Comparison of ENCODE assay signal across 8 mouse cellular contexts in the genomic region with DNA sequence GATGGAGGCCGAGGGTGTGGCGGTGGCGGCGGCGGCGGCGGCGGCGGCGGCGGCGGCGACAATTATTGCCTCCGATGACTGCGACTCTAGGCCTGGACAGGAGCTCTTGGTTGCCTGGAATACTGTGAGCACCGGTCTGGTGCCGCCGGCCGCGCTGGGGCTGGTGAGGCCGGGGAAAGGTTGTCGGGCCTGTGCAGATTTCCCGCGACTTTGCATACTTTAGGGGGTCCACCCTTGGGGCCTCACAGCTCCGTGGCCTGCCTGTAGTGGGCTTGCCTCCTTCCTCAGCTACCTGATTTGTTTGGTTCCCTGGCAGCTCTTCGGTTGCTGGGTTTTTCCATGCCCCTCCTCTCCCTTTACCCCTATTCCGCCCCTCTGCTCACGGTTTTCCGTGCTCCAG. TPM values are rescaled to one million over a fixed set of nuclear protein-coding genes. Genes with fewer than 3 reads are reported as not detected.
DNase-seq lines count a peak whose midpoint lies in the region; ATAC-seq and TF ChIP-seq lines count a peak whose summit lies in the region.

No protein-coding gene starts in this region.

- H3K27ac ChIP-seq in kidney, postnatal 0 days, result peak overlapping the region; percentile 51
- no peak overlapping the region; the same call in 1 of the 2 replicates for H3K27ac ChIP-seq in embryonic facial prominence, embryonic 11.5 days (replicated peaks; ENCODE audit: low read depth, low read length)
- peak overlapping the region; percentile 70 for H3K27ac ChIP-seq in hindbrain, embryonic 16.5 days (ENCODE audit: low read depth, low read length)
- peak overlapping the region; percentile 73 for H3K27ac ChIP-seq in midbrain, embryonic 16.5 days (ENCODE audit: low read length)

- H3K4me3 ChIP-seq in kidney, postnatal 0 days (replicated peaks; ENCODE audit: low read depth, low read length), result peak overlapping the region; percentile 59
- peak overlapping the region; percentile 94 for H3K4me3 ChIP-seq in embryonic facial prominence, embryonic 11.5 days (ENCODE audit: low read depth, low read length)
- peak overlapping the region; percentile 83 for H3K4me3 ChIP-seq in hindbrain, embryonic 16.5 days (ENCODE audit: low read length)
- peak overlapping the region; percentile 89 for H3K4me3 ChIP-seq in midbrain, embryonic 16.5 days (ENCODE audit: low read depth, low read length)

- peaks cover 54% of the 10 kb centered on the region for H3K36me3 ChIP-seq in kidney, postnatal 0 days (ENCODE audit: insufficient read depth, low read length)
- H3K36me3 ChIP-seq in embryonic facial prominence, embryonic 11.5 days (replicated peaks; ENCODE audit: control insufficient read depth, insufficient read depth, low read depth, low read length), result peaks cover 7% of the 10 kb centered on the region
- peaks cover 32% of the 10 kb centered on the region for H3K36me3 ChIP-seq in hindbrain, embryonic 16.5 days (ENCODE audit: control insufficient read depth, insufficient read depth, low read length)
- peaks cover 23% of the 10 kb centered on the region for H3K36me3 ChIP-seq in midbrain, embryonic 16.5 days (ENCODE audit: control insufficient read depth, insufficient read depth, low read length)

- H3K27me3 ChIP-seq in kidney, postnatal 0 days (ENCODE audit: insufficient read depth, low read length), result no peaks in the 10 kb centered on the region
- H3K27me3 ChIP-seq in embryonic facial prominence, embryonic 11.5 days (ENCODE audit: control insufficient read depth, insufficient read depth, low read length), result no peaks in the 10 kb centered on the region
- H3K27me3 ChIP-seq in hindbrain, embryonic 16.5 days (replicated peaks; ENCODE audit: control insufficient read depth, insufficient read depth, low read length), result no peaks in the 10 kb centered on the region
- H3K27me3 ChIP-seq in midbrain, embryonic 16.5 days (ENCODE audit: control insufficient read depth, insufficient read depth, low read depth, low read length), result no peaks in the 10 kb centered on the region

- no peak for DNase-seq in kidney, postnatal 0 days (ENCODE audit: low spot score)
- DNase-seq in kidney, postnatal 14 days, result no peak
- DNase-seq in embryonic facial prominence, embryonic 11.5 days (ENCODE audit: low spot score), result no peak
- no peak for DNase-seq in adrenal gland, adult 8-10 months
- no peak for DNase-seq in layer of hippocampus, adult 9-10 months (ENCODE audit: low spot score)
- no peak for DNase-seq in kidney, postnatal 36 days

- WGBS in kidney, postnatal 0 days, result under 1% methylated on average over 29 of the region's 29 CpGs
- under 1% methylated on average over 29 of the region's 29 CpGs for WGBS in embryonic facial prominence, embryonic 11.5 days
- under 1% methylated on average over 29 of the region's 29 CpGs for WGBS in hindbrain, embryonic 16.5 days
- WGBS in midbrain, embryonic 16.5 days, result under 1% methylated on average over 29 of the region's 29 CpGs

- peaks cover 19% of the 10 kb centered on the region for H3K4me1 ChIP-seq in kidney, postnatal 0 days (replicated peaks; ENCODE audit: insufficient read depth, low read length)
- peaks cover 4% of the 10 kb centered on the region; the same call in 1 of the 2 replicates for H3K4me1 ChIP-seq in embryonic facial prominence, embryonic 11.5 days (ENCODE audit: control insufficient read depth, insufficient read depth, low read length)
- H3K4me1 ChIP-seq in hindbrain, embryonic 16.5 days (ENCODE audit: control insufficient read depth, insufficient read depth, low read depth, low read length), result peaks cover 25% of the 10 kb centered on the region
- H3K4me1 ChIP-seq in midbrain, embryonic 16.5 days (ENCODE audit: control insufficient read depth, insufficient read depth, low read length), result peaks cover 29% of the 10 kb centered on the region

- H3K9me3 ChIP-seq in kidney, postnatal 0 days (replicated peaks; ENCODE audit: low read length), result no peaks in the 10 kb centered on the region
- H3K9me3 ChIP-seq in embryonic facial prominence, embryonic 11.5 days (replicated peaks; ENCODE audit: control insufficient read depth, low read length), result no peaks in the 10 kb centered on the region
- no peaks in the 10 kb centered on the region for H3K9me3 ChIP-seq in hindbrain, embryonic 16.5 days (ENCODE audit: control insufficient read depth, low read length)
- no peaks in the 10 kb centered on the region for H3K9me3 ChIP-seq in midbrain, embryonic 16.5 days (replicated peaks; ENCODE audit: control insufficient read depth, low read length, poor library complexity, severe bottlenecking)

- peak overlapping the region; percentile 73 for H3K4me2 ChIP-seq in kidney, postnatal 0 days (ENCODE audit: low read length)
- peak overlapping the region; percentile 90 for H3K4me2 ChIP-seq in embryonic facial prominence, embryonic 11.5 days (ENCODE audit: low read depth, low read length)
- peak overlapping the region; percentile 97 for H3K4me2 ChIP-seq in hindbrain, embryonic 16.5 days (ENCODE audit: low read length)
- peak overlapping the region; percentile 99 for H3K4me2 ChIP-seq in midbrain, embryonic 16.5 days (ENCODE audit: low read length)

- TF ChIP-seq CTCF in kidney, postnatal 0 days (IDR thresholded peaks at IDR 0.05; ENCODE audit: low read depth), result no peak

- peak; percentile 63 for ATAC-seq in kidney, postnatal 0 days (replicated peaks; ENCODE audit: low FRiP score, low read depth)
- ATAC-seq in embryonic facial prominence, embryonic 11.5 days (replicated peaks; ENCODE audit: insufficient number of reproducible peaks, low FRiP score, low TSS enrichment, low read depth), result peak; percentile 56
- ATAC-seq in hindbrain, embryonic 16.5 days, result peak; percentile 73
- ATAC-seq in midbrain, embryonic 16.5 days, result peak; percentile 72

- H3K9ac ChIP-seq in kidney, postnatal 0 days (ENCODE audit: low read depth, low read length), result peak overlapping the region; percentile 70
- peak overlapping the region; percentile 87 for H3K9ac ChIP-seq in embryonic facial prominence, embryonic 11.5 days (replicated peaks; ENCODE audit: low read length)
- H3K9ac ChIP-seq in hindbrain, embryonic 16.5 days (ENCODE audit: low read depth, low read length), result peak overlapping the region; percentile 87
- peak overlapping the region; percentile 94 for H3K9ac ChIP-seq in midbrain, embryonic 16.5 days (ENCODE audit: low read depth, low read length)

RNA-seq across cellular contexts. Expression of a gene that starts 0.2 kb away (rescaled TPM):
- 79.4 and 84.0 TPM in 2 replicates for polyA plus RNA-seq in kidney, postnatal 0 days (2015; fragmentation: Nextera tagmentation; extraction: Ambion mirVana)
- 111 and 113 TPM in 2 replicates for polyA plus RNA-seq in embryonic facial prominence, embryonic 11.5 days (2014; fragmentation: Nextera tagmentation; extraction: Ambion mirVana)
- polyA plus RNA-seq in hindbrain, embryonic 16.5 days (2015; fragmentation: Nextera tagmentation; extraction: Ambion mirVana), result 137 and 147 TPM in 2 replicates
- 141 and 144 TPM in 2 replicates for polyA plus RNA-seq in midbrain, embryonic 16.5 days (2015; fragmentation: Nextera tagmentation; extraction: Ambion mirVana)
- 100 to 1,000 TPM in 3 of 4 experiments, 10 to 100 TPM in 1; 94.6 to 118 (median 102) TPM for total RNA-seq in adrenal gland, adult 8-10 months (2022)

RNA-seq across cellular contexts. Expression of a gene that starts 0.3 kb away (rescaled TPM):
- 172 TPM in 2 replicates for polyA plus RNA-seq in kidney, postnatal 0 days (2015; fragmentation: Nextera tagmentation; extraction: Ambion mirVana)
- polyA plus RNA-seq in embryonic facial prominence, embryonic 11.5 days (2014; fragmentation: Nextera tagmentation; extraction: Ambion mirVana), result 253 and 254 TPM in 2 replicates
- polyA plus RNA-seq in hindbrain, embryonic 16.5 days (2015; fragmentation: Nextera tagmentation; extraction: Ambion mirVana), result 181 and 183 TPM in 2 replicates
- 172 and 175 TPM in 2 replicates for polyA plus RNA-seq in midbrain, embryonic 16.5 days (2015; fragmentation: Nextera tagmentation; extraction: Ambion mirVana)
- total RNA-seq in adrenal gland, adult 8-10 months (2022), result 10 to 100 TPM; 44.4 to 48.7 (median 47.0) TPM

RNA-seq across cellular contexts. Expression of a gene that starts 10.1 kb away (rescaled TPM):
- 17.1 and 18.0 TPM in 2 replicates for polyA plus RNA-seq in kidney, postnatal 0 days (2015; fragmentation: Nextera tagmentation; extraction: Ambion mirVana)
- polyA plus RNA-seq in embryonic facial prominence, embryonic 11.5 days (2014; fragmentation: Nextera tagmentation; extraction: Ambion mirVana), result 4.3 and 4.9 TPM in 2 replicates
- polyA plus RNA-seq in hindbrain, embryonic 16.5 days (2015; fragmentation: Nextera tagmentation; extraction: Ambion mirVana), result 20.3 TPM in 2 replicates
- polyA plus RNA-seq in midbrain, embryonic 16.5 days (2015; fragmentation: Nextera tagmentation; extraction: Ambion mirVana), result 15.6 and 15.9 TPM in 2 replicates
- total RNA-seq in adrenal gland, adult 8-10 months (2022), result 10 to 100 TPM; 10.3 to 14.5 (median 11.1) TPM

RNA-seq across cellular contexts. Expression of a gene that starts 15.4 kb away (rescaled TPM):
- polyA plus RNA-seq in kidney, postnatal 0 days (2015; fragmentation: Nextera tagmentation; extraction: Ambion mirVana), result not detected in 2 replicates
- polyA plus RNA-seq in embryonic facial prominence, embryonic 11.5 days (2014; fragmentation: Nextera tagmentation; extraction: Ambion mirVana), result not detected in 2 replicates
- polyA plus RNA-seq in hindbrain, embryonic 16.5 days (2015; fragmentation: Nextera tagmentation; extraction: Ambion mirVana), result not detected in 2 replicates
- polyA plus RNA-seq in midbrain, embryonic 16.5 days (2015; fragmentation: Nextera tagmentation; extraction: Ambion mirVana), result not detected in 2 replicates
- not detected for total RNA-seq in adrenal gland, adult 8-10 months (2022)

RNA-seq across cellular contexts. Expression of a gene that starts 17.2 kb away (rescaled TPM):
- polyA plus RNA-seq in kidney, postnatal 0 days (2015; fragmentation: Nextera tagmentation; extraction: Ambion mirVana), result 0.29 and 0.48 TPM in 2 replicates
- polyA plus RNA-seq in embryonic facial prominence, embryonic 11.5 days (2014; fragmentation: Nextera tagmentation; extraction: Ambion mirVana), result not detected in 2 replicates
- 0.12 and 0.13 TPM in 2 replicates for polyA plus RNA-seq in hindbrain, embryonic 16.5 days (2015; fragmentation: Nextera tagmentation; extraction: Ambion mirVana)
- polyA plus RNA-seq in midbrain, embryonic 16.5 days (2015; fragmentation: Nextera tagmentation; extraction: Ambion mirVana), result not detected in 2 replicates
- not detected for total RNA-seq in adrenal gland, adult 8-10 months (2022)
